Mouse (Mus musculus): ENCODE results near the gene Nlrp9a. TPM values are rescaled to one million over a fixed set of nuclear protein-coding genes. Genes with fewer than 3 reads are reported as not detected.

Nlrp9a gene
- polyA plus RNA-seq (2015; fragmentation: Illumina TruSeq; extraction: RNeasy Lipid Tissue Mini Kit (QIAGEN cat#74804); ENCODE audit: low read depth, low replicate concordance) = not detected

DNA sequence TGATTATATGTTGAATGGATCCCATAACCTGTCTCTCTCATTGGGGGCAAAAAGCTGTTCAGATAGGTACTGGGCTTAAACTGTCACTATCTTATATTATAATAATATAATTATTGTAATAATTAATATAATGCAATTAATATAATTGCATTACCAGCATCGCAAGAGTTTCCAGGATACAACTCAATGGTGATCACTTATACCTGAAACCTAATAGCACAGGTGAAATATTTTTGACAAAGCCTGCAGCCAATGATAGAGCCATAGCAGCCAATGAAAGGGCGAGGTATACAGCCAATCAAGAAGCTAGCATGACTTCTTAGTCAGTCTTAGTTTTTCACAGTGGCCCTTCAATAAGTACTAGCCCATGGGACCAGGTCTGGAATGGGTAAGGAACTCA is at the start of gene Nlrp9a:
Nlrp9a (plus strand) TSS at position 301 of the 400 bp plus-strand sequence.

DNA sequence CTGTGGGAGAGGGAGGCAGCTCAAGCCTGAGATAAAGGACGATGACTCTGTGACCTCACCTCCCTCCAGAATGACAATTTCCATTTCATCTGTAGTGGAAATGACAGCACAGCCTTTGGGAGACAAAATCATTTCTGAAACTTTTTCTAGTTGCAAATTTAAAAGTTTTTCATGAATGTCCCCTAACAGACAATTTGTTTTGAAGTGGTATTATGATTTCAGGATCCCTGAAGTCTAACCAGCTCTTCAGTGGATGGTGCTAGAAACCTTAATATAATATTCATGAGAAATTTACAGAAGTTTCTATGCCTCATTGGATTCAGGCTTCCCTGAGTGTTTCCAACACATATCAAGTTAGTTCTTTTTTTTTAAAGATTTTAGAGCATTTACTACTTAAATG is 83.5 kb downstream of the Nlrp9a start, which contains the start of gene Vmn1r185:
Vmn1r185 (minus strand) TSS at position 101 of the 400 bp plus-strand sequence.

Other genes starting within 250 kb of the Nlrp9a start
- gene Cyp2a4, start 227.9 kb upstream of the Nlrp9a start, polyA plus RNA-seq (2015; fragmentation: Illumina TruSeq; extraction: RNeasy Lipid Tissue Mini Kit (QIAGEN cat#74804); ENCODE audit: low read depth, low replicate concordance) = not detected
- not detected for gene Nlrp9c, start 131.3 kb upstream of the Nlrp9a start, polyA plus RNA-seq (2015; fragmentation: Illumina TruSeq; extraction: RNeasy Lipid Tissue Mini Kit (QIAGEN cat#74804); ENCODE audit: low read depth, low replicate concordance)
- not detected for gene Nlrp4a, start 99.9 kb upstream of the Nlrp9a start, polyA plus RNA-seq (2015; fragmentation: Illumina TruSeq; extraction: RNeasy Lipid Tissue Mini Kit (QIAGEN cat#74804); ENCODE audit: low read depth, low replicate concordance)
- not detected for gene Vmn1r185, start 83.4 kb downstream of the Nlrp9a start, polyA plus RNA-seq (2015; fragmentation: Illumina TruSeq; extraction: RNeasy Lipid Tissue Mini Kit (QIAGEN cat#74804); ENCODE audit: low read depth, low replicate concordance)
- gene Cyp2b23, start 151.4 kb downstream of the Nlrp9a start, polyA plus RNA-seq (2015; fragmentation: Illumina TruSeq; extraction: RNeasy Lipid Tissue Mini Kit (QIAGEN cat#74804); ENCODE audit: low read depth, low replicate concordance) = not detected
- not detected for gene Cyp2b19, start 222.1 kb downstream of the Nlrp9a start, polyA plus RNA-seq (2015; fragmentation: Illumina TruSeq; extraction: RNeasy Lipid Tissue Mini Kit (QIAGEN cat#74804); ENCODE audit: low read depth, low replicate concordance)